Mouse (Mus musculus): ENCODE measurements around the gene Olfr1049.
"Not testable (repeated sequence)": the region's sequence is repeated elsewhere in the genome, so short reads cannot be mapped to it uniquely, and the experiment has no call there.

The Olfr1049 gene

DNA sequence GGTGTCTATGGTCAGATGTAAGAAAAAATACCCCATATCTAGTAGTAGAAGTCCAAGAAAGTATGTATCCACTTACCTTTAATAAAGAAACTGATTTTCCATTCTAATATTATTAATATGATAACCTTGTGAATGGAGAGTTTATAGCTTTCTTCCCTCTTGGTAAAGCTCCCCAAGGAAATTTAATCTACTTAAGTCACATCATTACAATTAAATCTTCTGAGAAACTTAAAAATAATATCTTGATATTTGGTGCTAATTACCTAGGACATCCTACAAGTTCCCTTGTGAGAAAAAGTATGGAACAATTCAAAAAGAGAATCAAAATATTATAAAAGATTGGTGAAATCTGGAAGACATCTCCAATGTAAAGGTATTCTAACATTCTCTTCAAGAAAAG lies at the start of gene Olfr1049:
Gene Olfr1049 (minus strand): TSS at position 101 of the 400 bp plus-strand sequence.
- not testable (repeated sequence) for DNase-seq

DNA sequence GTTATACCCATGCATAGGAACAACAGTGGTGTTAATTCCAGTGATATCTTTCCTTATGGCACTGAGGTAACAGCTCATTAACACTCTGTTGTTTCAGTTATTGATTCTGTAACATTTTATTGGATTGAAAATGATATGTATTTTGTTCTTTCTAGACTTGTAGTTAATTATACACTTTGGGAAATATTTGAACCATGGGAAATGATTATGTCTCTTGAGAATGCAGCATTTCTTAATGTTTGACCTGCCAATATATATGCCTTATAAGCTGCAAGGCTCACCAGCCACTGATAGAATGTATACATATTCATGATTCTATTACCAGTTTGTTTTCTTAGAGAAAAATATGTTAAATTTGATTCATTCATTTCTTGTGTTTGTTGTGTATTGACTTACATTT lies 34.0 kb upstream of the Olfr1049 start, which contains the start of gene Olfr1052:
Gene Olfr1052 (plus strand): TSS at position 301 of the 400 bp plus-strand sequence.
- DNase-seq: no peak

DNA sequence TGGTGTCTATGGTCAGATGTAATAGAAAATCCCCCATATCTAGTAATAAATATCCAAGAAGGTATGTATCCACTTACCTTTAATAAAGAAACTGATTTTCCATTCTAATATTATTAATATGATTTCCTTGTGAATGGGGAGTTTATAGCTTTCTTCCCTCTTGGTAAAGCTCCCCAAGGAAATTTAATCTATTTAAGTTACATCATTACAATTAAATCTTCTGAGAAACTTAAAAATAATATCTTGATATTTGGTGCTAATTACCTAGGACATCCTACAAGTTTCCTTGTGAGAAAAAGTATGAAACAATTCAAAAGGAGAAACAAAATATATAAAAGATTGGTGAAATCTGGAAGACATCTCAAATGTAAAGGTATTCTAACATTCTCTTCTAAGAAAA lies 20.9 kb upstream of the Olfr1049 start, which contains the start of gene Olfr1051:
Gene Olfr1051 (minus strand): TSS at position 101 of the 400 bp plus-strand sequence.
- not testable (repeated sequence) for DNase-seq

DNA sequence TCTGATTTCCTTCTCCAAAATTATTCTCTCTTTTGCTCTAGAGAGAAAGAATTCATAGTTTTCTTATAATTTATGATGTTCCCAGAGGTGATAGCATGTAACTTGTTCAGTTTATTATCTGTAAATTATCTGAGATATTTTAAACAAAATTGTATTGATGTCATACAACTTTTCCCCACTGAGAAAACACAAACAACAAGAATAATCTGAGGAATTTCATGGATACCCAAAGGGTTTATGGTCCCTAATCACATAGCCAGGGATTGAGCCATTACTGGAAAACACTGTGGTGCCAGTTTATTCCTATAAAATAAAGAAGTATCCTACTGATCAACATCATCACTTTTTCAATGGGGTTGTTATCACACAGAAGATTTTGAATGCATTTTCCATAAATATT lies 17.9 kb downstream of the Olfr1049 start, which contains the start of gene Olfr1048:
Gene Olfr1048 (minus strand): TSS at position 101 of the 400 bp plus-strand sequence.
- no peak for DNase-seq

DNA sequence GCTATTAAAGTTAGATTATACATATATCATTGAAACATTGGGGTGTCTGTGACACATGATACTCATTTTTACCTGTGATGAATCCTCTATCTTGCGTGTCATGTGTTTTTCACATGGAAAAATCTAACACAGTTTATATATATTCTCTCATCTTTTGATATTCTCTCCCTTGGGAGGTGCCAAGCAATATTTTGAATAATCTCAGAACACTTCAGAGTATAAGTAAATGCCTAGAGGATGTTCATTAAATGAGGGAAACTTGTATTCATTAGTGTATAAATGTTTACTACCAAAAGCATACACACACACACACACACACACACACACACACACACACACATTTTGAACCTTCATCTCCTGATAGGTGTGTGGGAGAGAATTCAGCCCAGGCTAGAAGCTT lies 26.8 kb downstream of the Olfr1049 start, which contains the start of gene Olfr1047:
Gene Olfr1047 (minus strand): TSS at position 101 of the 400 bp plus-strand sequence.
- DNase-seq: no peak

DNA sequence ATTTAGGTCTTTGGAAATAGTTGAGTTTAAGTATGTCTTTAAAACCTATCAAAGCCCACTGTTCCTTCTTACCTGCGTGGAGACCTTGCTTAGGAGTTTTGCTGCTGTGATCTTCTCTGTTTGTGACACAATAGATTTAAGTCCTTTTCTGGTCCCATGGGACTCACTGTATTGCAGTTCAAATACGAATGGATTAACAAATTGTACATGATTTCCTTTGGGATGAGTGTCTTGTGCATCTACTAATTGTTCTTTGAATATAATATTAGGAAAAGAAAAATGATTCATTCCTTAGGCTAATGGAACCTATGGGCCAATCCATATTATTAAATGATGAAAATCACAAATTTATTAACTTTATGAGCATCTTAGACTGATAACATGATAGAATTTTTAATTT lies 38.9 kb downstream of the Olfr1049 start, which contains the start of gene Olfr1046:
Gene Olfr1046 (minus strand): TSS at position 101 of the 400 bp plus-strand sequence.
- DNase-seq: no peak

All from cerebellum, postnatal 10 days (tissue).